Mouse (Mus musculus): ENCODE measurements around the gene Trnp1. TPM values are rescaled to one million over a fixed set of nuclear protein-coding genes. Genes with fewer than 3 reads are reported as not detected.
A peak's percentile ranks its signal among the peaks of the same experiment; 100 is the strongest.

Trnp1 gene
- polyA plus RNA-seq, 1 experiment from 2014 or later = 1.1 TPM

- Histone ChIP-seq H3K9ac (replicated peaks; ENCODE audit: low read depth) (no peak overlapping the region), H3K4me3 (ENCODE audit: low read depth, low read length) (no peak overlapping the region), H3K4me2 (replicated peaks; ENCODE audit: low read depth, low read length) (no peak overlapping the region), H3K4me1 (ENCODE audit: insufficient read depth, low read depth, low read length) (peaks cover 9% of the 10 kb centered on the region; the same call in 1 of the 2 replicates), H3K9me3 (ENCODE audit: low read length) (no peaks in the 10 kb centered on the region), H3K27ac (ENCODE audit: low read length) (peak overlapping the region; percentile 86), H3K36me3 (ENCODE audit: insufficient read depth, low read length) (no peaks in the 10 kb centered on the region), H3K27me3 (replicated peaks; ENCODE audit: insufficient read depth, low read length) (no peaks in the 10 kb centered on the region)
- TF ChIP-seq EP300 (IDR thresholded peaks at IDR 0.05) = peak; percentile 54
- TF ChIP-seq CTCF (IDR thresholded peaks at IDR 0.05) = no peak; the same call in 1 of the 2 replicates
- WGBS = 30% methylated on average over 4 of the region's 4 CpGs
- ATAC-seq = peak; percentile 33
- DNase-seq (ENCODE audit: low spot score) = peak; percentile 64
Measured at GRCm38 (mm10) chr4:133489489-133490245, 8.7 kb downstream of the Trnp1 start.

- Histone ChIP-seq H3K9ac (replicated peaks; ENCODE audit: low read depth) (no peak overlapping the region), H3K27me3 (replicated peaks; ENCODE audit: insufficient read depth, low read length) (no peaks in the 10 kb centered on the region), H3K4me1 (ENCODE audit: insufficient read depth, low read depth, low read length) (peaks cover 6% of the 10 kb centered on the region; the same call in 1 of the 2 replicates), H3K4me3 (ENCODE audit: low read depth, low read length) (no peak overlapping the region), H3K27ac (ENCODE audit: low read length) (peak overlapping the region; percentile 86), H3K9me3 (ENCODE audit: low read length) (no peaks in the 10 kb centered on the region), H3K4me2 (replicated peaks; ENCODE audit: low read depth, low read length) (no peak overlapping the region), H3K36me3 (ENCODE audit: insufficient read depth, low read length) (no peaks in the 10 kb centered on the region)
- WGBS = 65% methylated on average over 20 of the region's 20 CpGs
- no peak for TF ChIP-seq CTCF (IDR thresholded peaks at IDR 0.05)
- peak; percentile 51; the same call in 1 of the 2 replicates for TF ChIP-seq EP300 (IDR thresholded peaks at IDR 0.05)
- peak; percentile 9; the same call in 1 of the 2 replicates for ATAC-seq
- DNase-seq (ENCODE audit: low spot score) = peak; percentile 32
Measured at GRCm38 (mm10) chr4:133488619-133489392, 9.5 kb downstream of the Trnp1 start.

GRCm38 (mm10) chr4:133486673-133487357 is 11.5 kb downstream of the Trnp1 start:
- H3K27me3 ChIP-seq (replicated peaks; ENCODE audit: insufficient read depth, low read length) = no peaks in the 10 kb centered on the region
- H3K36me3 ChIP-seq (ENCODE audit: insufficient read depth, low read length) = no peaks in the 10 kb centered on the region
- H3K9me3 ChIP-seq (ENCODE audit: low read length) = no peaks in the 10 kb centered on the region
- no peak overlapping the region for H3K9ac ChIP-seq (replicated peaks; ENCODE audit: low read depth)
- H3K4me2 ChIP-seq (replicated peaks; ENCODE audit: low read depth, low read length) = no peak overlapping the region
- peaks cover 6% of the 10 kb centered on the region; the same call in 1 of the 2 replicates for H3K4me1 ChIP-seq (ENCODE audit: insufficient read depth, low read depth, low read length)
- H3K4me3 ChIP-seq (ENCODE audit: low read depth, low read length) = no peak overlapping the region
- WGBS = 88% methylated on average over 26 of the region's 26 CpGs
- TF ChIP-seq CTCF (IDR thresholded peaks at IDR 0.05) (no peak), EP300 (IDR thresholded peaks at IDR 0.05) (no peak)
- H3K27ac ChIP-seq (ENCODE audit: low read length) = no peak overlapping the region
- ATAC-seq = no peak
- DNase-seq (ENCODE audit: low spot score) = no peak

GRCm38 (mm10) chr4:133485691-133486425 is 12.5 kb downstream of the Trnp1 start:
- 81% methylated on average over 28 of the region's 28 CpGs for WGBS
- ATAC-seq = no peak
- no peak for TF ChIP-seq EP300 (IDR thresholded peaks at IDR 0.05)
- no peak for TF ChIP-seq CTCF (IDR thresholded peaks at IDR 0.05)

GRCm38 (mm10) chr4:133484266-133485025 is 13.9 kb downstream of the Trnp1 start:
- peak; percentile 82 for TF ChIP-seq EP300 (IDR thresholded peaks at IDR 0.05)
- peak; percentile 31 for TF ChIP-seq CTCF (IDR thresholded peaks at IDR 0.05)
- H3K27me3 ChIP-seq (replicated peaks; ENCODE audit: insufficient read depth, low read length) = no peaks in the 10 kb centered on the region
- H3K4me3 ChIP-seq (ENCODE audit: low read depth, low read length) = no peak overlapping the region; the same call in 1 of the 2 replicates
- ATAC-seq (peak; percentile 69), DNase-seq (ENCODE audit: low spot score) (peak; percentile 95)
- no peak overlapping the region for H3K9ac ChIP-seq (replicated peaks; ENCODE audit: low read depth)
- peak overlapping the region; percentile 87 for H3K27ac ChIP-seq (ENCODE audit: low read length)
- no peaks in the 10 kb centered on the region for H3K9me3 ChIP-seq (ENCODE audit: low read length)
- H3K4me2 ChIP-seq (replicated peaks; ENCODE audit: low read depth, low read length) = peak overlapping the region; percentile 43
- H3K36me3 ChIP-seq (ENCODE audit: insufficient read depth, low read length) = no peaks in the 10 kb centered on the region
- 12% methylated on average over 22 of the region's 22 CpGs for WGBS
- H3K4me1 ChIP-seq (ENCODE audit: insufficient read depth, low read depth, low read length) = peaks cover 2% of the 10 kb centered on the region; the same call in 1 of the 2 replicates

More at GRCm38 (mm10) chr4:133485691-133486425, 12.5 kb downstream of the Trnp1 start:
- no peak overlapping the region for H3K4me3 ChIP-seq (ENCODE audit: low read depth, low read length)
- no peak overlapping the region for H3K4me2 ChIP-seq (replicated peaks; ENCODE audit: low read depth, low read length)
- no peaks in the 10 kb centered on the region for H3K9me3 ChIP-seq (ENCODE audit: low read length)
- H3K4me1 ChIP-seq (ENCODE audit: insufficient read depth, low read depth, low read length) = peaks cover 6% of the 10 kb centered on the region; the same call in 1 of the 2 replicates
- H3K27me3 ChIP-seq (replicated peaks; ENCODE audit: insufficient read depth, low read length) = no peaks in the 10 kb centered on the region
- no peak for DNase-seq (ENCODE audit: low spot score)
- H3K36me3 ChIP-seq (ENCODE audit: insufficient read depth, low read length) = no peaks in the 10 kb centered on the region
- no peak overlapping the region for H3K27ac ChIP-seq (ENCODE audit: low read length)
- no peak overlapping the region for H3K9ac ChIP-seq (replicated peaks; ENCODE audit: low read depth)

Measured in lung, postnatal 0 days (tissue).